Mouse (Mus musculus) hindbrain, embryonic 13.5 days (tissue): ENCODE measurements around the gene Ccdc81. TPM values are rescaled to one million over a fixed set of nuclear protein-coding genes. Genes with fewer than 3 reads are reported as not detected.

Experiments
- ATAC-seq: fragments of 200-750 bp; cut with Nextera tagmentation; 2 replicates; pipeline ENCODE4 v1.8.0; 2017; ENCODE audit warnings: moderate TSS enrichment; ENCODE audit not compliant: low FRiP score
- H3K27ac ChIP-seq: fragments of 300-500 bp; sonication (generic); 2 replicates; pipeline ENCODE4 v1.5.1; 2015; ENCODE audit warnings: inconsistent platforms, mild to moderate bottlenecking, moderate library complexity
- H3K27me3 ChIP-seq: fragments of 300-500 bp; sonication (generic); 2 replicates; pipeline ENCODE4 v1.6.1; 2015; ENCODE audit warnings: mild to moderate bottlenecking, inconsistent platforms
- H3K36me3 ChIP-seq: fragments of 300-500 bp; sonication (generic); 2 replicates; pipeline ENCODE4 v1.6.1; 2015; ENCODE audit warnings: mild to moderate bottlenecking, inconsistent platforms
- H3K4me1 ChIP-seq: fragments of 300-500 bp; sonication (generic); replicated peaks from 2 replicates; pipeline ENCODE4 v1.6.1; 2015; ENCODE audit warnings: inconsistent platforms
- H3K4me2 ChIP-seq: fragments of 300-500 bp; sonication (generic); 2 replicates; pipeline ENCODE4 v1.6.1; 2015; ENCODE audit warnings: inconsistent platforms, mild to moderate bottlenecking, moderate library complexity
- H3K4me3 ChIP-seq: fragments of 300-500 bp; sonication (generic); 2 replicates; pipeline ENCODE4 v1.5.1; 2015; ENCODE audit warnings: mild to moderate bottlenecking, inconsistent platforms
- H3K9ac ChIP-seq: fragments of 300-500 bp; sonication (generic); 2 replicates; pipeline ENCODE4 v1.6.1; 2015; ENCODE audit warnings: mild to moderate bottlenecking, inconsistent platforms
- H3K9me3 ChIP-seq: fragments of 300-500 bp; sonication (generic); 2 replicates; pipeline ENCODE4 v1.6.1; 2016; ENCODE audit warnings: inconsistent platforms
- WGBS: fragments of 180-500 bp; shearing (Covaris S2); methylation state at CpG from one replicate; pipeline ENCODE4 v1.1.7; 2015; 5-methylcytosine and 5-hydroxymethylcytosine counted together
- polyA plus RNA-seq: library from polyadenylated mRNA; unstranded; fragments of >200 nt; fragmentation: Nextera tagmentation; extraction: Ambion mirVana; gene quantifications from 2 replicates; pipeline ENCODE4 v1.2.1, GENCODE M21; 2015

Gene Ccdc81
- polyA plus RNA-seq = 0.47 and 1.1 TPM in 2 replicates

DNA sequence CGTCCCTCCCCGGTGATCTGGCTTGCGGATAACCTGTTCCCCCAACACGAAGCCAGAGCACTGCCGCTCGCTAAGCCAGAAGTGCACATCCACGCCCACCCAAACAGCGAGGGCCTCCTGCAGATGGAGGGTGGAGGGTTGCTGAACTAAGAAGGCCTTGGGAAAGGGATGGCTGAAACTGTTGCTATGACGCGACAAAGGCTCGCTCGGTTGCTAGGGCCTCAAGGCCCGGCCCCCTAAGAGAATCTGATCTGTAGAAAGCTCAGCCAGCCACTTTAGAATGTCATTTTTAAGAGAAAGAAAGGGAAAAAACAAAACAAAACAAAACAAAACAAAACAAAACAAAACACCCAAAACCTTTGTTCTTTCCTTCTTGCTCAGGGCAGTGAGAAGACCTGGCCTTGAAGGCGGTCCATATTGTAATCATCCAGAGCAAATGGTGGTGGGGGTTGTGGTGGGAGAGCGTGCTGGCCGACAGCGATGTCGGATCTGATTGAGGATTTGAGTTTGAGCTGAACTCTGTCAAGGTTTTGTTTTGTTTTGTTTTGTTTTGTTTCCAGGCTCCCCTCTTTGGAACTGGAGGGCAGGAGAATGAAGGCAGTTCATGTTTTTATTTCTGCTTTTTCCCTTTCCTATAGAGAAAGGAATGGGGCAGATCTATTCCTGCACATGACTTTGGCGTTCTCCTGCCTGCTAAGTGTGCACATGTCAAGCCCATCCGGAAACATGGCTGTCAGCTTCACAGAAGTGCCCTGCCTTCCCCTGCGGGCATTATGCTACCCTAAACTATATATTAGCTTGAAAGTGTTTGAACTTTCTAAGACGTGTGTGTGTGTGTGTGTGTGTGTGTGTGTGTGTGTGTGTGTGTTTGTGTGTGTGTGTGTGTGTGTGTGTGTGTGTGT lies at the start of gene Ccdc81:
TSS of gene Ccdc81 (minus strand) at position 188 of the 902 bp plus-strand sequence.
- 27% methylated on average over 22 of the region's 22 CpGs for WGBS
- H3K4me1 ChIP-seq = peaks cover 9% of the 10 kb centered on the region
- peak; percentile 75 for ATAC-seq

DNA sequence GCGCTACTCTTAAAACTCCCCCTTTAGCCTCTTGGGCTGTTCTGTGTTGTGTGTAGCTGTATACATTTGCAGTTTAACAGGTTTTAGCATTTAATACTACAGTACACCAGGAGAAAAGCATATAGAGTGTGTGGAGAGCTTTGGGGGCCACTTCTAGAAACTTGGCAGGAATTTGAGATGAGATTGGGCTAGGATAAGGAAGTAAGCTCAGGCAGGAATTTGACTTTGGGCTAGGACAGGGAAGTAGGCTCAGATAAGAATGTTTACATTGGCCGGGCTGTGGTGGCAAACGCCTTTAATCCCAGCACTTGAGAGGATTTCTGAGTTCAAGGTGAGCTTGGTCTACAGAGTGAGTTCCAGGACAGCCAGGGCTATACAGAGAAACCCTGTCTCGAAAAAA lies 46.0 kb upstream of the Ccdc81 start:
- H3K4me3 ChIP-seq = no peak overlapping the region
- H3K27me3 ChIP-seq = no peaks in the 10 kb centered on the region
- H3K4me2 ChIP-seq = no peak overlapping the region
- ATAC-seq = no peak
- H3K27ac ChIP-seq = no peak overlapping the region
- H3K4me1 ChIP-seq = no peaks in the 10 kb centered on the region
- no peaks in the 10 kb centered on the region for H3K9me3 ChIP-seq
- H3K36me3 ChIP-seq = peaks cover 11% of the 10 kb centered on the region
- H3K9ac ChIP-seq = no peak overlapping the region
- 89% methylated on average over 4 of the region's 4 CpGs for WGBS

More for the DNA sequence above, at the start of gene Ccdc81:
- H3K4me2 ChIP-seq = peak within 1 kb of the TSS; percentile 38
- no peak within 1 kb of the TSS for H3K4me3 ChIP-seq
- H3K27ac ChIP-seq = no peak within 1 kb of the TSS
- H3K36me3 ChIP-seq = no peaks in the 10 kb centered on the region
- H3K9me3 ChIP-seq = no peaks in the 10 kb centered on the region
- H3K9ac ChIP-seq = 0 out of 2 replicates have a peak within 1 kb of the TSS, but pooled peaks have one; percentile 29
- no peaks in the 10 kb centered on the region for H3K27me3 ChIP-seq

DNA sequence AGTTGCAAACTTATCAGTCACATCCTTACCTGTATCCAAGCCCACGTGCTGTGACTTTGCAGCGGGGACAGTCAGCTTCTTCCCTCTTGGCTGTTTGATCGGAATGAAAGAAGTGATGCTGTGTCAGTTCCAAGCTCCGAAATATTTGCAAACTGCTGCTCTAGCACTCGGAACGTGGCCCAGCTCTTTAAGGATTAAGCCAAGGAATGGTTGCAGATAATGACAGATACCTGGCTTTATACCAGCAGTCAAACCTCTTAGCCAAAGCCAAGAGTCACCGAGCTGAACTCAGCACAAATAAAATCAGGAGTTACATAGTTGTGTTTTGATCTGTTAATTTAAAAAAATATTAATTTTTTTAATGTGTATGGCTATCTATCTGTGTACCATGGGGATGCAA lies 44.6 kb upstream of the Ccdc81 start:
- ATAC-seq = no peak
- no peak overlapping the region for H3K4me3 ChIP-seq
- H3K4me1 ChIP-seq = no peaks in the 10 kb centered on the region
- no peaks in the 10 kb centered on the region for H3K9me3 ChIP-seq
- no peaks in the 10 kb centered on the region for H3K27me3 ChIP-seq
- H3K27ac ChIP-seq = no peak overlapping the region
- 92% methylated on average over 7 of the region's 7 CpGs for WGBS
- H3K9ac ChIP-seq = no peak overlapping the region
- H3K36me3 ChIP-seq = no peaks in the 10 kb centered on the region; the same call in 1 of the 2 replicates
- H3K4me2 ChIP-seq = no peak overlapping the region

DNA sequence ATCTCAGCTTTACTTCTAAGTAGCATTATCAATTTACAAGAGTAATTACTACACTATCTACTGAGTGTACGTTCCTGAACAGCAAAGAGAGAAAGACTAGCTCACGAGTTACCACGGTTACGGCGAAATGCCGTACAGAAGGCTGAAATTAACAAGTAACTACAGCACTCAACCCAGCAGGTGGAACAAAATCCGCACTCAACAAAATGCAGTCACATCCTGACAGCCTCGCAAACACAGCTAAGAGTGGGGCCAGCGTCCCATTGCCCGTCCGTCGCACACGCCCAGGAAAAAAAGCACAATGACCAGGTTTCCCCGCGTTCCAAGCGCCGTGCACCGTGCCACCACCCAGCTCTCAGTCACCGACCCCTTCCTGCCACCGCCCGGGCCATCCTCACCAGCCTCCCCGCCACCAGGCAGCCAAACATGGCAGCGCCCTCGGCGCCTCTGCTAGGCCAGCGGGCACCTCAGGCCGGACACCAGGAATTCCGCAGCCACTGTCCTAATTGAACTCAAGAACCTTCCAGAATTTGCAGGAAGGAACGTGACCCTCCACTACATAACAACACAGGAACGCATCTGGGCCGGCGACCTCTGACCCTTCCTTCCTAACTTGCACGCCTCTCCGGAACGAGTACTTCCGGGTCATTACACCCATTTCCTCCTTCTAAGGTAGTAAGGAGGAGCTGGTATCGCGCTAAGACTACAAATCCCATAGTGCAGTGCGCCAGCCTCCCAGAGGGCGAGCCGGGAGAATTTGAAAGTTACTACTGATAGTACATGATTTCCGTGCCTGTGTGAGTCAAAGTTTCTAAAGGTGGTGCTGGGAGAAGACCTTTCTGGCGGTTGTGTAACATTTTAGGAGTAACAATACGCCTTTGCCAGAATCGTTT lies 37.4 kb upstream of the Ccdc81 start, which contains the start of gene Hikeshi:
TSS of gene Hikeshi (minus strand) at position 634 of the 893 bp plus-strand sequence.
- Histone ChIP-seq H3K27ac (peak within 1 kb of the TSS; percentile 86), H3K36me3 (no peaks in the 10 kb centered on the region), H3K4me3 (peak within 1 kb of the TSS; percentile 82), H3K4me1 (peaks cover 10% of the 10 kb centered on the region), H3K9me3 (no peaks in the 10 kb centered on the region), H3K27me3 (no peaks in the 10 kb centered on the region), H3K9ac (peak within 1 kb of the TSS; percentile 82), H3K4me2 (peak within 1 kb of the TSS; percentile 66)
- under 1% methylated on average over 45 of the region's 45 CpGs for WGBS
- peak; percentile 100 for ATAC-seq

DNA sequence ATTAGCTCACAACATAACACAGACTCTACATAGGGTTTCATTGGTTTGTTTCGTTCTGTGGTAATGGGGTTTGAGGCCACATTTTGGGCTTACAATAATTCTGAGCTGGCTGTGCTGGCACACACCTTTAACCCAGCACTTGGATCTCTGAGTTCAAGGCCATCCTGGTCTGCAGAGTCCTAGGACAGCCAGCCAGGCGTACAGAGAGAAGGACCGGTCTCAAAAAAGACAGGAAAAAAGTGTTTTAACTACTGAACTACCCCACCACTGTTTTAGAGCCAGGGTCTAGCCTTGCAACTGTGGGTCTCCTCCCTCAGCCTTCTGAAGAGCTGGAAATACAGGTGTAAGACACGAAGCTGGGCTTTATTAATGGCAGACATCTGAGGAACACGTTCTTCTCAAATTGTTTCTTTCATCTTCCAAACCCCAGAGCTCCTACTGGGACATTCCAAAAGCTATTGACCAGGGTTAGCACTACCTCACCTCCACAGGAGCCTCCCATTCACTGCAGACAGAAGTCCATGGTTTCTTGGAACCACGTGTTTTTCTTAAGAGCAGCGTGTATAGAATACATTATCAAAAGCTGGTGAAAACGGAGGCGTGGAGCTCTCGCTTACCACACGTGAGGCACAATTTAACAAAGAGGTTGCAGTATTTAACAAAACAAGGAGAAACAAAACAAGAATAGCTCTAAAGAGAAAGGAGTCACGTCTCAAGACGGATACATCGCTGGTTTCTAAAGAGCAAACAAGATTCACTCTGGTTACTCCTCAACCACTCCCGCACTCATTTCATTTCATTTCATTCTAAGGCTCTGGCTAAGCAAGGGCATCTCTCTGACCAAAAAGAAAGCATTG lies 36.3 kb upstream of the Ccdc81 start:
- ATAC-seq = no peak
- no peaks in the 10 kb centered on the region for H3K9me3 ChIP-seq
- H3K27ac ChIP-seq = no peak overlapping the region
- H3K4me2 ChIP-seq = peak overlapping the region; percentile 66
- H3K27me3 ChIP-seq = no peaks in the 10 kb centered on the region
- peaks cover 1% of the 10 kb centered on the region; the same call in 1 of the 2 replicates for H3K36me3 ChIP-seq
- peak overlapping the region; percentile 82 for H3K4me3 ChIP-seq
- H3K9ac ChIP-seq = peak overlapping the region; percentile 82
- H3K4me1 ChIP-seq = peaks cover 10% of the 10 kb centered on the region
- WGBS = 42% methylated on average over 15 of the region's 15 CpGs

DNA sequence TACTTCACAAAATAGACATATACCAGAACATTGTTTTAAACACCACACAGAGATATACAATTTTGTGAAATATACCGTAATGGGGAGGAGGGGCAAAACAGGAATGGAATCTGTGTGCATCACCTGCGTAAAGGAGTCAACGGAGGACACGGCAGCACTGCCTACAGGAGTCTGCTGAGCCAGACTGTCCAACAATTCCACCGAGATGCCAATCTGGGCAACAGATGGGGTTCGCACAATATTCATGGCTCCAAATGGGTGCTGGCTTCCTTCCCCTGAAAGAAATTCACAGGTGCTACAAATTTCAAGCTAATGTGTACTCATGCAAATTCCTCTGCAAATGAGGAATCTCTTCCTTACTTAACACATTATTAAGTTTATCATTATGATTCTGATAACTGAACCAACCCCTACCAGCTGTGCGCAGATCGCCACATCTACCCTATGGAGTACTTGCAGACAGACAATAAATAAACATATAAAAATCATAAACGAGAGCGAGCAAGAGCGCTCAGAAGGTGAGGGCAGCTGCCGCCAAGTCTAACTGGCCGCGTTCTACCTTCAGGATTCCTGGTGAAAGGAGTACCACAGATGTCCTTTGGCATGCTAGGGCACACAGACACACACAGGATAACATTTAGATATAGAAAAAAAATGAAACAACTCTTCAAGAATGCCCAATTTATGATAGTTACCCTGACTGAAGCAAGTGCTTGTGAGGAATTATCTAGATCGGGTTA lies 20.2 kb upstream of the Ccdc81 start:
- no peaks in the 10 kb centered on the region for H3K4me1 ChIP-seq
- H3K4me2 ChIP-seq = no peak overlapping the region
- H3K4me3 ChIP-seq = no peak overlapping the region
- no peaks in the 10 kb centered on the region for H3K27me3 ChIP-seq
- peaks cover 32% of the 10 kb centered on the region for H3K36me3 ChIP-seq
- H3K9me3 ChIP-seq = no peaks in the 10 kb centered on the region
- no peak overlapping the region for H3K9ac ChIP-seq
- no peak for ATAC-seq
- no peak overlapping the region for H3K27ac ChIP-seq
- 97% methylated on average over 15 of the region's 15 CpGs for WGBS

DNA sequence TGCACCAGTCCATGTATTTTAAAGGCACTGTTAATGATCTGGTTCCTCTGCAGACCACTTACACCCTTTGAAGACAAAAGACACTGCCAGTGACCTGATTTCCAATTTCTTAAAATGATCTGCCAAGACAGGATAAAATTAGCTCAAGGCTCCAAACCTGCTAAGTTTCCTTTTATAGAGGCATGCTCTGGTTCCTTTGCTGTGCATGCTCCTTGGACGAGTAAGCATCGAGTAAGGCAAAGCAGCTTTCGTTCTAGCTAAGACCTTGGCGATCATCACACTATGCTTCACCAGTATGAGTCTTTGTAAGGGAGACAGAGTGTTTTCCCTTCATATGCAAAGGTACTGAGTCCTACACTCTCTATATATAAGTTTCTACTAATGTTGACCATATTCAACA lies 14.3 kb upstream of the Ccdc81 start:
- WGBS = 93% methylated on average over 4 of the region's 4 CpGs
- peaks cover 40% of the 10 kb centered on the region for H3K36me3 ChIP-seq
- no peak overlapping the region for H3K9ac ChIP-seq
- H3K9me3 ChIP-seq = no peaks in the 10 kb centered on the region
- H3K27me3 ChIP-seq = no peaks in the 10 kb centered on the region
- no peak overlapping the region for H3K27ac ChIP-seq
- no peak overlapping the region for H3K4me2 ChIP-seq
- H3K4me3 ChIP-seq = no peak overlapping the region
- ATAC-seq = no peak
- no peaks in the 10 kb centered on the region for H3K4me1 ChIP-seq

DNA sequence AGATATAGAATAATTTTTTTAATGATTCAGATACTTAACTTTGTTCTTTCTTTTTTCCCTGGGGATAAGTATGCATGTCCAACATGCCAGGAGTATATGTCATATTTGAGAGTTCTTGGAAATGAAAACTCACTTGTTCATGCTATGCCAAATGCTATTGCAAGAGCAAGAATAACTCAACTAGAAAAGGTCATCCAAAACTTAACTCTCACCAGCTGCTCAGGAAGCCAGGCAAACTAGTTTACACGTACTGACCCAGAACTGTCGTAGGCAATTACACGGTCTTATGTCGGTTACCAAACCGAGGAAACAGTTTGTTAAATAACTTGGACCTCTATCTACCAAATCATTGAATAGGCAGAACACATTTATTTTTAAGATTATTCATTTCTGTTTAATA lies 13.3 kb upstream of the Ccdc81 start:
- Histone ChIP-seq H3K36me3 (peaks cover 40% of the 10 kb centered on the region), H3K4me1 (no peaks in the 10 kb centered on the region), H3K9ac (no peak overlapping the region), H3K4me2 (no peak overlapping the region), H3K27ac (no peak overlapping the region), H3K27me3 (no peaks in the 10 kb centered on the region), H3K4me3 (no peak overlapping the region), H3K9me3 (no peaks in the 10 kb centered on the region)
- WGBS = 96% methylated on average over 5 of the region's 5 CpGs
- no peak for ATAC-seq

DNA sequence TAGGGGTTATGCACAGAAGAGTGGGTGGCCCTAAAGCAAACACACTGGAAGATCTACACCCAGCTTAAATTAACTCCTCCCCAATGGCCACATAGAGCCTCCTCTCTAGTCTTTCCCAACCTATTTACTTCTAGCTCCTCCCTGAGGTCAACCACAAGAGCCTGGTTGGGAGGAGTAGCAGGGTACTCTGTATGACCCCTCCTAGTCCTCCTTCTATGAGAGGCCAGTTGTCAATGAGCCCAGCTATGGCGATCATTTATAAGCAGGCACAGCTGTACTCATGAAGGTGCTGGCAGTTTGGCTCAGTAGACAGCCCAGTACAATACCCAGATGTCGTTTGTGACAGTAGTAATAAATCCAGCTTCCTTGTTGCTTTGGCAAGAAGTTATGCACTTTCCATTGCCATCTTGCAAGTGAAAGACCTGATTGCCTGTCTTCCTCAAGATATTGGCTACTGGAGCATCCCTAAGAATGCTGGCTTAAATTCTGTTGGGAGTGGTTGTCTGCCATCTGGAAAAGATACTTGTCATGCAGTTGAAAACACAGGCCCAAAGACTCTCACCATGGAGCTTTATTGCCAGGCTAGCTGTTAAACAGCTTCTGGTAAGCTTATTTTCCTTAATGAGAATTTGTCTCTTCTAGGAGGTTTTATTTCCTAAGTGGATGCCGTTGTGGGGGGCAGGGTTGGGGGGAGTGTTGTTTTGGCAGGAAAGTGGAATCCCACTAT lies 10.2 kb upstream of the Ccdc81 start:
- 95% methylated on average over 3 of the region's 3 CpGs for WGBS
- ATAC-seq = no peak
- no peaks in the 10 kb centered on the region for H3K9me3 ChIP-seq

DNA sequence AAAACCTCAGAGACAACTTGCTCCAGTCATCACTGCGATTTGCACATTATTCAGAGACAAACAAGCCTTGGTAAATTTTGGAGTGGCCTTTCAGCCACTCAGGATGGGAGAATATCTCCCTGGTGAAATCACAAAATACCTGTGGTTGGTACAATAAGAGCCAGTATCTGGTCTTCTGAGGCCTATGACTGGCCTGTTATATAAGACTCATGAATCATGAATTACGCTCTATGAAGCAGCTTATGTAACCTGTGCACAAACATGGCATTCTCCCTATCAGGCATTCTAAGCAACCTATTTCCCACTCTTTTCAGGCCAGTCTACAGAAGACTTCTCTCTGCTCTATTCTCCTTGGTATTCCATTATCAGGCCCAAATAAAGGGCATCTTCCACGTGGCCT lies 8.9 kb upstream of the Ccdc81 start:
- H3K27me3 ChIP-seq = no peaks in the 10 kb centered on the region
- H3K4me3 ChIP-seq = no peak overlapping the region
- H3K9me3 ChIP-seq = no peaks in the 10 kb centered on the region
- no peak overlapping the region for H3K4me2 ChIP-seq
- H3K27ac ChIP-seq = no peak overlapping the region
- peaks cover 21% of the 10 kb centered on the region for H3K36me3 ChIP-seq
- no peak for ATAC-seq
- no peak overlapping the region for H3K9ac ChIP-seq
- H3K4me1 ChIP-seq = no peaks in the 10 kb centered on the region
- WGBS = 91% methylated on average over 3 of the region's 3 CpGs

More for the DNA sequence above, 10.2 kb upstream of the Ccdc81 start:
- Histone ChIP-seq H3K4me1 (no peaks in the 10 kb centered on the region), H3K36me3 (peaks cover 26% of the 10 kb centered on the region), H3K4me2 (no peak overlapping the region), H3K4me3 (no peak overlapping the region), H3K9ac (no peak overlapping the region), H3K27me3 (no peaks in the 10 kb centered on the region), H3K27ac (no peak overlapping the region)
